Mouse (Mus musculus) gastrocnemius, postnatal 25 days (tissue): ENCODE measurements around the gene Qrfp. TPM values are rescaled to one million over a fixed set of nuclear protein-coding genes. Genes with fewer than 3 reads are reported as not detected.

Experiments
- DNase-seq: peaks from one replicate; pipeline ENCODE4 v3.0.0; 2022
- total RNA-seq, 2 experiments: library from RNA; stranded (reverse); gene quantifications; 1 replicate in 1 of 2; 2 replicates in 1 of 2; pipeline ENCODE4 v1.2.3; 2021

Qrfp gene
- total RNA-seq, 2 experiments from 2014 or later, result not detected

GRCm38 (mm10) chr2:31769631-31770111, 40.7 kb downstream of the Qrfp start:
- DNase-seq, result peak; percentile 72

- DNase-seq, result no peak
These were observed 41.3 kb downstream of the Qrfp start for GRCm38 (mm10) chr2:31769115-31769514.

GRCm38 (mm10) chr2:31767815-31768214, 42.6 kb downstream of the Qrfp start:
- no peak for DNase-seq

- DNase-seq, result no peak
These were observed 43.3 kb downstream of the Qrfp start for GRCm38 (mm10) chr2:31767104-31767503.

GRCm38 (mm10) chr2:31763271-31763670, 47.1 kb downstream of the Qrfp start:
- no peak for DNase-seq

- no peak for DNase-seq
These were observed 47.5 kb downstream of the Qrfp start for GRCm38 (mm10) chr2:31762853-31763252.

- no peak for DNase-seq
These were observed 48.2 kb downstream of the Qrfp start for GRCm38 (mm10) chr2:31762155-31762554.

- no peak for DNase-seq
These were observed 48.8 kb downstream of the Qrfp start for GRCm38 (mm10) chr2:31761585-31761984.

- DNase-seq, result no peak
These were observed 49.3 kb downstream of the Qrfp start for GRCm38 (mm10) chr2:31761115-31761531.

- no peak for DNase-seq
These were observed 49.9 kb downstream of the Qrfp start for GRCm38 (mm10) chr2:31760486-31760885.

GRCm38 (mm10) chr2:31759751-31760460, 50.5 kb downstream of the Qrfp start:
- peak; percentile 85 for DNase-seq

- DNase-seq, result no peak
These were observed 51.4 kb downstream of the Qrfp start for GRCm38 (mm10) chr2:31758966-31759365.

- no peak for DNase-seq
These were observed 52.9 kb downstream of the Qrfp start for GRCm38 (mm10) chr2:31757472-31757871.

Other genes with a start within 250 kb of the Qrfp start
- gene Fubp3, start 237.9 kb downstream of the Qrfp start, total RNA-seq, result 1 to 10 TPM; 9.2 to 9.4 TPM
- gene Prdm12, start 170.5 kb downstream of the Qrfp start, total RNA-seq, result not detected
- gene Exosc2, start 139.9 kb downstream of the Qrfp start, total RNA-seq, result 1 to 10 TPM; 6.3 to 7.2 TPM
- gene Abl1, start 122.2 kb downstream of the Qrfp start, total RNA-seq, result 10 to 100 TPM; 21.9 to 25.2 TPM
- not detected for gene Fibcd1, start 35.4 kb upstream of the Qrfp start, total RNA-seq
- under 1 TPM; 0.29 to 0.79 TPM for gene Lamc3, start 76.7 kb upstream of the Qrfp start, total RNA-seq
- gene Aif1l, start 139.6 kb upstream of the Qrfp start, total RNA-seq, result 1 to 10 TPM; 4.2 to 5.8 TPM
- gene Nup214, start 163.9 kb upstream of the Qrfp start, total RNA-seq, result 10 to 100 TPM; 18.6 to 21.4 TPM